Comparison of ENCODE assay signal across 12 mouse cellular contexts in the genomic region with DNA sequence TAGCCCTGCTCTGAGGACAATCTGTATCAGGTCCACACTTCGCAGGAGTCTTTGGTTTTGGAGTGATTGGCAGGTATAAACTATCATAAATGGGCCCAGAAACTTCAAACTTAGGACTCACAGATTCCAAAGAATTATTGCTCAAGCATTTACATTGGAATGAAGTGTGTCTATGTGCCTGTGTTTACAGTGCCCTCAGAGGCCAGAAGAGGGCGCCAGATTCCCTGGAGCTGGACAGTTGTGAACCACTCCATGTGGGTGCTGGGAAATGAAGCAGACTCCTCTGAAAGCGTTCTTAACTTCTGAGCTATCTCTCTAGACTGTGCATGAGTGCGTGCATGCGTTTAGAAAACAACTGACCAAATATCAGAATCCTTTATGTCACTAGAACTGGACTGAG. TPM values are rescaled to one million over a fixed set of nuclear protein-coding genes. Genes with fewer than 3 reads are reported as not detected.
DNase-seq lines count a peak whose midpoint lies in the region; ATAC-seq lines count a peak whose summit lies in the region.
"Had no signal": no experiment of that assay in that cellular context is flagged by ENCODE, and none has a peak within 500 bp of the region (broad histone marks: within the 10 kb centered on the region; RNA-seq: fewer than 3 reads in every experiment).

No protein-coding gene starts in this region.

- H3K27ac ChIP-seq in hindbrain, embryonic 10.5 days, result no peak overlapping the region
- H3K27ac ChIP-seq in hindbrain, embryonic 16.5 days (ENCODE audit: low read depth, low read length), result no peak overlapping the region
- no peak overlapping the region for H3K27ac ChIP-seq in embryonic facial prominence, embryonic 10.5 days (replicated peaks)
- H3K27ac ChIP-seq: embryonic facial prominence, embryonic 12.5 days had no signal

- peaks cover 5% of the 10 kb centered on the region for H3K9me3 ChIP-seq in hindbrain, embryonic 10.5 days
- peaks cover 2% of the 10 kb centered on the region; the same call in 1 of the 2 replicates for H3K9me3 ChIP-seq in hindbrain, embryonic 16.5 days (ENCODE audit: control insufficient read depth, low read length)
- 0 out of 2 replicates have a peak, but pooled peaks cover 2% of the 10 kb centered on the region for H3K9me3 ChIP-seq in embryonic facial prominence, embryonic 10.5 days

- H3K4me2 ChIP-seq in hindbrain, embryonic 16.5 days (ENCODE audit: low read length), result no peak overlapping the region
- H3K4me2 ChIP-seq: embryonic facial prominence, embryonic 12.5 days had no signal

- peaks cover 17% of the 10 kb centered on the region for H3K4me1 ChIP-seq in hindbrain, embryonic 10.5 days (replicated peaks)
- peaks cover 4% of the 10 kb centered on the region for H3K4me1 ChIP-seq in hindbrain, embryonic 16.5 days (ENCODE audit: control insufficient read depth, insufficient read depth, low read depth, low read length)
- H3K4me1 ChIP-seq in embryonic facial prominence, embryonic 10.5 days, result peaks cover 12% of the 10 kb centered on the region
- H3K4me1 ChIP-seq: megakaryocyte, embryonic 14.5 days had no signal

- DNase-seq in hindbrain, embryonic 10.5 days (ENCODE audit: low spot score), result peak; percentile 49
- peak; percentile 8 for DNase-seq in lung, postnatal 10 days
- DNase-seq in lung, postnatal 36 days, result no peak
- DNase-seq in WW6 (ENCODE audit: low read depth, low spot score), result peak; percentile 31
- DNase-seq in embryonic facial prominence, embryonic 10.5 days (ENCODE audit: low spot score), result peak; percentile 58
- DNase-seq in heart, adult 9 months (ENCODE audit: low spot score in 2 of 2), result no peak
- no peak for DNase-seq in left cerebral cortex, adult 8-10 months (ENCODE audit: low spot score in 2 of 2)
- DNase-seq: gastrocnemius, postnatal 36 days had no signal

- WGBS in hindbrain, embryonic 10.5 days, result 42% methylated on average over 5 of the region's 5 CpGs
- 44% methylated on average over 5 of the region's 5 CpGs for WGBS in hindbrain, embryonic 16.5 days
- WGBS in embryonic facial prominence, embryonic 10.5 days, result 40% methylated on average over 5 of the region's 5 CpGs

- H3K9ac ChIP-seq in hindbrain, embryonic 16.5 days (ENCODE audit: low read depth, low read length), result no peak overlapping the region
- H3K9ac ChIP-seq: embryonic facial prominence, embryonic 12.5 days had no signal

- H3K27me3 ChIP-seq in hindbrain, embryonic 10.5 days (ENCODE audit: insufficient read depth, poor library complexity, severe bottlenecking), result peaks cover 20% of the 10 kb centered on the region; the same call in 1 of the 2 replicates
- H3K27me3 ChIP-seq in hindbrain, embryonic 16.5 days (replicated peaks; ENCODE audit: control insufficient read depth, insufficient read depth, low read length), result 0 out of 2 replicates have a peak, but pooled peaks cover 2% of the 10 kb centered on the region
- H3K27me3 ChIP-seq in embryonic facial prominence, embryonic 10.5 days (replicated peaks; ENCODE audit: low read depth, poor library complexity, severe bottlenecking), result peaks cover 30% of the 10 kb centered on the region
- H3K27me3 ChIP-seq: CH12.LX; megakaryocyte, embryonic 14.5 days had no signal

- no peak overlapping the region for H3K4me3 ChIP-seq in hindbrain, embryonic 10.5 days
- H3K4me3 ChIP-seq in hindbrain, embryonic 16.5 days (ENCODE audit: low read length), result no peak overlapping the region
- no peak overlapping the region for H3K4me3 ChIP-seq in embryonic facial prominence, embryonic 10.5 days
- H3K4me3 ChIP-seq: embryonic facial prominence, embryonic 12.5 days; megakaryocyte, embryonic 14.5 days had no signal

- no peaks in the 10 kb centered on the region for H3K36me3 ChIP-seq in hindbrain, embryonic 10.5 days
- H3K36me3 ChIP-seq in hindbrain, embryonic 16.5 days (ENCODE audit: control insufficient read depth, insufficient read depth, low read length), result no peaks in the 10 kb centered on the region
- no peaks in the 10 kb centered on the region for H3K36me3 ChIP-seq in embryonic facial prominence, embryonic 10.5 days (replicated peaks)
- H3K36me3 ChIP-seq: embryonic facial prominence, embryonic 12.5 days had no signal

- ATAC-seq in hindbrain, embryonic 16.5 days, result no peak

RNA-seq across cellular contexts. Expression of a gene that starts 20.9 kb away (rescaled TPM):
- polyA plus RNA-seq in hindbrain, embryonic 10.5 days (2016; fragmentation: Nextera tagmentation; extraction: Ambion mirVana), result 0.14 TPM in 1 of 2 replicates, not detected in the other
- 0.47 and 0.53 TPM in 2 replicates for polyA plus RNA-seq in hindbrain, embryonic 16.5 days (2015; fragmentation: Nextera tagmentation; extraction: Ambion mirVana)
- 0.06 TPM in 1 of 2 replicates, not detected in the other for polyA plus RNA-seq in embryonic facial prominence, embryonic 10.5 days (2016; fragmentation: Nextera tagmentation; extraction: Ambion mirVana)
- under 1 TPM in 3 of 4 experiments, not detected in 1; 0.08 to 0.21 (median 0.12) TPM for total RNA-seq in left cerebral cortex, adult 8-10 months (2022)
- total RNA-seq: CH12.LX; gastrocnemius, postnatal 36 days had no signal

Comparison
In these comparisons a context has a peak if more than half of its experiments do, and no peak if none do; other contexts are left out.
1. DNase-seq: peak in hindbrain, embryonic 10.5 days (single experiment), lung, postnatal 10 days (single experiment), WW6 (single experiment) and embryonic facial prominence, embryonic 10.5 days (single experiment); none in lung, postnatal 36 days (single experiment), heart, adult 9 months (0 of 2) and left cerebral cortex, adult 8-10 months (0 of 2).